Mouse (Mus musculus) forebrain, embryonic 10.5 days (tissue): Measurements from ENCODE around the gene Ptprh. TPM values are rescaled to one million over a fixed set of nuclear protein-coding genes. Genes with fewer than 3 reads are reported as not detected.
A peak's percentile ranks its signal among the peaks of the same experiment; 100 is the strongest.

ENCODE experiments used
- DNase-seq: peaks from one replicate; pipeline ENCODE4 v3.0.0-alpha.2; 2017; ENCODE audit warnings: low spot score; ENCODE audit errors: extremely low spot score
- H3K27ac ChIP-seq: fragments of 300-500 bp; sonication (generic); 2 replicates; pipeline ENCODE4 v1.5.1; 2016; ENCODE audit warnings: mild to moderate bottlenecking
- H3K27me3 ChIP-seq: fragments of 300-500 bp; sonication (generic); 2 replicates; pipeline ENCODE4 v1.6.1; 2016; ENCODE audit warnings: mild to moderate bottlenecking; ENCODE audit not compliant: poor library complexity, severe bottlenecking
- H3K36me3 ChIP-seq: fragments of 300-500 bp; sonication (generic); replicated peaks from 2 replicates; pipeline ENCODE4 v1.6.1; 2016; ENCODE audit warnings: mild to moderate bottlenecking, moderate library complexity
- H3K4me1 ChIP-seq: fragments of 300-500 bp; sonication (generic); 2 replicates; pipeline ENCODE4 v1.6.1; 2016
- H3K4me3 ChIP-seq: fragments of 300-500 bp; sonication (generic); 2 replicates; pipeline ENCODE4 v1.5.1; 2016; ENCODE audit warnings: mild to moderate bottlenecking, moderate library complexity
- H3K9me3 ChIP-seq: fragments of 300-500 bp; sonication (generic); 2 replicates; pipeline ENCODE4 v1.6.1; 2016; ENCODE audit warnings: mild to moderate bottlenecking, moderate library complexity
- WGBS: fragments of 180-500 bp; shearing (Covaris S2); methylation state at CpG from one replicate; pipeline ENCODE4 v1.1.7; 2016; 5-methylcytosine and 5-hydroxymethylcytosine counted together
- microRNA-seq: library from miRNA; unstranded; fragments of <30 nt; microRNA quantifications from one replicate; pipeline ENCODE4, GENCODE M21; 2017
- polyA plus RNA-seq: library from polyadenylated mRNA; unstranded; fragments of >200 nt; fragmentation: Nextera tagmentation; extraction: Ambion mirVana; gene quantifications from 2 replicates; pipeline ENCODE4 v1.2.1, GENCODE M21; 2016

The Ptprh gene
- polyA plus RNA-seq, 1 experiment from 2014 or later, result 0.06 TPM

DNA sequence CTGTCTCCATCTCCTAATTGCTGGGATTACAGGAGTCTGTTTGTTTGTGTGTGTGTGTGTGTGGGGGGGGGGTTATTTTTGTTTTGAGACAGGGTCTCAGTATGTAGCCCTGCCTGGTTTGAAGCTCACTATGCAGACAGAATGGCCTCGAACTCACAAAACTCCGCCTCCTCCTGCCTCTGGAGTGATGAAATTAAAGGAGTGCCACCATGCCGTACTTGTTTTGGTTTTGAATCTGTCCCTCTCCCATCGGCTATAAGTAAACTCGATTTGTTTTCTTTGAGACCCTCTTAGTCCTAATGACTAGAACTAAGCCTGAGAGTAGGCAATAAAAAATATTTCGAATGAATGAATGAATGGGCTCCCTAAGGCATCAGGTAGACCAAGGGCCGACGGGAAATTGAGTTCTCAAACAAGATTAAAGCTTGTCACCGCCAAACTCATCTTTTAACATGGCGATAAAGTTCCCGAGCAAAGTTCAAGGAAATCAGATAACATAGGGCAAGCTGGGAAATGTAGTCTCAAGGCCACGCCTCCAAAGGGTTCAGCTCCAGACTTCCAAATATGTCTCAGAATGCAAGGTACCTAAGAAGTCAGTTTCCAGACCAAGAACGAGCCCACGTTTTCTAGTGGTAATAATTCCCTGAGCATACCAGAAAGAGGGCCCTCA is 101.3 kb downstream of the Ptprh start:
- WGBS, result 12% methylated on average over 14 of the region's 14 CpGs
- Histone ChIP-seq H3K27ac (peak overlapping the region; percentile 93), H3K27me3 (no peaks in the 10 kb centered on the region), H3K4me1 (peaks cover 40% of the 10 kb centered on the region), H3K36me3 (peaks cover 7% of the 10 kb centered on the region), H3K4me3 (peak overlapping the region; percentile 94), H3K9me3 (no peaks in the 10 kb centered on the region)
- peak; percentile 24 for DNase-seq

DNA sequence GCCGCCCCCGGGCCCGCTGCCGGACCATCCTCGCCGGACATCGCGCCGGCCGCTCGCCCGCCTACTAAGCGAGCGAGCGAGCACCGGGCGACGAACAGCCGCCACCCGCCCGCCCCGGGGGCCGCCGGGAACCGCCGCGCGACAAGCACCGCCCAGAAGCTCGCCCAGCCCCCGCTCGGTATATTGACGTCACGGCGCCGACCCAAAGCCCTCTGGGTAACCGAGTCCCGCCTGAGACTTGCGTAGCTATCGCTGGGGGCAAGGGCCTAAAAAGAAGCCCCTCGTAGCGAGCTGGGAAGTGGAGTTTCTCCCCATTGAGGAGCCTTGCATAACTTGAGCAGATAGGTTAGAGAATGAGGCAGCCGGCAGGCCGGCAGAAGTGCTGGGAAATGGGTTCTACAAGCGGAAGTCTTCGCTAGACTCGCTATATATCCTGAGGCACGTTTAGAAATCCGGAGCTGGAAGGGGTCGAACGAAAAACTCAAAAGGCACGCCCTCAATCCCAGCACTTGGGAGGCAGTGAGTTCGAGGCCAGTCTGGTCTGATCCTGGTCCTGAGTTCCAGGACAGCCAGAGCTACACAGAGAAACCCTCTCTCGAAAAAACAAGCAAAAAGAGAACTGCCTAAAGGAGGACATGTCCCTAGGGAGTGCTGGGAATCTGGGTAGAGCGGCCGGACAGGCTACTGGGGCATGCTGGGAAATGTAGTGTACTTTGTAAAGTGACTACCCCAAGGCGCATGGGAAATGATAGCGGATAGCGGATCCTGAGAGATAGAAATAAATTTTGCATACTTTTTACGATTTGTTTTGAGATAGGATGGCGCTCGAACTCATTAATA is 102.1 kb downstream of the Ptprh start, which contains the start of gene Ppp1r12c:
Gene Ppp1r12c, minus strand, starts transcription at position 123 of the 840 bp plus-strand sequence.
- Histone ChIP-seq H3K4me3 (peak within 1 kb of the TSS; percentile 94), H3K36me3 (peaks cover 15% of the 10 kb centered on the region), H3K27ac (peak within 1 kb of the TSS; percentile 93), H3K9me3 (no peaks in the 10 kb centered on the region), H3K4me1 (peaks cover 43% of the 10 kb centered on the region), H3K27me3 (no peaks in the 10 kb centered on the region)
- under 1% methylated on average over 62 of the region's 62 CpGs for WGBS
- peak; percentile 93 for DNase-seq

GRCm38 (mm10) chr7:4500892-4501471 is 102.9 kb downstream of the Ptprh start:
- peak; percentile 43 for DNase-seq
- no peaks in the 10 kb centered on the region for H3K27me3 ChIP-seq
- under 1% methylated on average over 47 of the region's 52 CpGs for WGBS
- H3K36me3 ChIP-seq, result peaks cover 23% of the 10 kb centered on the region
- peak overlapping the region; percentile 93 for H3K27ac ChIP-seq
- no peaks in the 10 kb centered on the region for H3K9me3 ChIP-seq
- H3K4me1 ChIP-seq, result peaks cover 43% of the 10 kb centered on the region
- H3K4me3 ChIP-seq, result peak overlapping the region; percentile 94

DNA sequence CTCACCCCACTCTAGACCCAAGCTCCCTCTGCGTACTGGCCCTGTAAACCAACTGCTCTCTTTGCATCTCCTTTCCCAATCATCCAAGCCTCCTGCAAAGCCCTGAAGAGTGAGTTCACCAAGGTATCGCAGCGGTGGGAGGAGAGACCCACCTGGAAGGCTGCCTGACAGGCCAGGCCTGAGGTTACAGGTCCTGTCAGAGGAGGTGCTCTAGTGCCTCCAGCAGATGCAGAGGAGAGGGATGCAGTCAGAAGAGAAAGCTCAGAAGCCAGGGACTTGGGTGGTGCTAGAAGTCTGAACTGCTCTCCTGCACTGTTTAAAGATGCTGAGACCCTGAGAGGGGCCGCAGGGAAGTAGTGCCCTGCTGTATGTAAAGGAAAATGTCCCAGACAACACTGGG is 104.8 kb downstream of the Ptprh start:
- WGBS, result 94% methylated on average over 4 of the region's 4 CpGs
- Histone ChIP-seq H3K27ac (0 out of 2 replicates have a peak overlapping the region, but pooled peaks have one; percentile 20), H3K4me1 (peaks cover 43% of the 10 kb centered on the region), H3K27me3 (no peaks in the 10 kb centered on the region), H3K9me3 (no peaks in the 10 kb centered on the region), H3K36me3 (peaks cover 42% of the 10 kb centered on the region), H3K4me3 (peak overlapping the region; percentile 94; the same call in 1 of the 2 replicates)
- no peak for DNase-seq

Small RNA genes within 50 kb of the gene (microRNA-seq; reads per million reads assigned to microRNA genes)
- gene Gm23577, result not detected

Other genes starting within 250 kb of the Ptprh start
- gene Gp6, start 206.3 kb downstream of the Ptprh start, polyA plus RNA-seq, result 0.51 and 0.65 TPM in 2 replicates
- gene Rdh13, start 158.4 kb downstream of the Ptprh start, polyA plus RNA-seq, result 34.6 and 36.3 TPM in 2 replicates
- gene Eps8l1, start 143.4 kb downstream of the Ptprh start, polyA plus RNA-seq, result 1.3 and 2.4 TPM in 2 replicates
- gene Ppp1r12c, start 102.4 kb downstream of the Ptprh start, polyA plus RNA-seq, result 34.2 and 34.8 TPM in 2 replicates
- gene Tnnt1, start 87.7 kb downstream of the Ptprh start, polyA plus RNA-seq, result 4.3 and 4.5 TPM in 2 replicates
- gene Tnni3, start 79.8 kb downstream of the Ptprh start, polyA plus RNA-seq, result 1.8 and 1.9 TPM in 2 replicates
- gene Dnaaf3, start 71.6 kb downstream of the Ptprh start, polyA plus RNA-seq, result 2.7 and 3.2 TPM in 2 replicates
- 4.9 and 6.7 TPM in 2 replicates for gene Syt5, start 56.5 kb downstream of the Ptprh start, polyA plus RNA-seq
- 1.6 and 2.1 TPM in 2 replicates for gene Tmem86b, start 27.4 kb upstream of the Ptprh start, polyA plus RNA-seq
- gene Ppp6r1, start 55.0 kb upstream of the Ptprh start, polyA plus RNA-seq, result 8.0 and 9.2 TPM in 2 replicates
- gene Hspbp1, start 81.0 kb upstream of the Ptprh start, polyA plus RNA-seq, result 135 and 137 TPM in 2 replicates
- 2.2 TPM in 2 replicates for gene Brsk1, start 86.6 kb upstream of the Ptprh start, polyA plus RNA-seq
- gene Tmem150b, start 121.2 kb upstream of the Ptprh start, polyA plus RNA-seq, result 0.11 and 0.20 TPM in 2 replicates
- 98.9 and 101 TPM in 2 replicates for gene Kmt5c, start 136.1 kb upstream of the Ptprh start, polyA plus RNA-seq
- gene Cox6b2, start 149.1 kb upstream of the Ptprh start, polyA plus RNA-seq, result 40.4 and 44.2 TPM in 2 replicates
- gene Fam71e2, start 167.3 kb upstream of the Ptprh start, polyA plus RNA-seq, result not detected in 2 replicates
- not detected in 2 replicates for gene Il11, start 178.8 kb upstream of the Ptprh start, polyA plus RNA-seq
- 0.34 TPM in 1 of 2 replicates, not detected in the other for gene Tmem190, start 178.9 kb upstream of the Ptprh start, polyA plus RNA-seq
- 3.9 and 4.4 TPM in 2 replicates for gene Tmem238, start 185.6 kb upstream of the Ptprh start, polyA plus RNA-seq
- gene Rpl28, start 188.8 kb upstream of the Ptprh start, polyA plus RNA-seq, result 374 and 397 TPM in 2 replicates
- gene Ube2s, start 208.5 kb upstream of the Ptprh start, polyA plus RNA-seq, result 399 and 408 TPM in 2 replicates
- 0.47 and 0.79 TPM in 2 replicates for gene Shisa7, start 240.7 kb upstream of the Ptprh start, polyA plus RNA-seq